Mouse (Mus musculus): ENCODE results near the gene Ccnt1. TPM values are rescaled to one million over a fixed set of nuclear protein-coding genes. Genes with fewer than 3 reads are reported as not detected.

The Ccnt1 gene
- total and polyA plus RNA-seq, 3 experiments, result 19.5 to 63.2 (median 44.0) TPM

GRCm38 (mm10) chr15:98510438-98511385 is 60.0 kb downstream of the Ccnt1 start (continued):
- peak; percentile 42; the same call in 1 of the 2 replicates for TF ChIP-seq MYC (IDR thresholded peaks at IDR 0.05; ENCODE audit: low read depth, low read length)
- TF ChIP-seq ZNF384 (IDR thresholded peaks at IDR 0.05; ENCODE audit: low read depth, low read length), result 0 out of 2 replicates have a peak, but pooled peaks have one; percentile 47
- TF ChIP-seq CTCF (IDR thresholded peaks at IDR 0.05 in 2 of 3, conservative IDR thresholded peaks at IDR 0.05 in 1 of 3; ENCODE audit: control insufficient read depth in 1 of 3, insufficient read depth in 1 of 3, low read depth in 2 of 3, low read length in 3 of 3, poor library complexity in 1 of 3, severe bottlenecking in 1 of 3), result peak; percentile 80 to 98 (median 89)
- TF ChIP-seq MYB (IDR thresholded peaks at IDR 0.05; ENCODE audit: low read depth, low read length), result no peak
- TF ChIP-seq RAD21 (IDR thresholded peaks at IDR 0.05; ENCODE audit: low read depth, low read length), result peak; percentile 90

GRCm38 (mm10) chr15:98509387-98509786 is 61.3 kb downstream of the Ccnt1 start:
- H3K27me3 ChIP-seq (ENCODE audit: control insufficient read depth in 1 of 2, insufficient read depth in 2 of 2, low read length in 2 of 2), result no peaks in the 10 kb centered on the region
- DNase-seq (ENCODE audit: low read depth, low spot score), result peak; percentile 72
- no peak overlapping the region for H3K4me3 ChIP-seq (ENCODE audit: control insufficient read depth in 1 of 2, insufficient read depth in 1 of 2, low read depth in 2 of 2, low read length in 2 of 2)
- no peak overlapping the region for H3K27ac ChIP-seq (ENCODE audit: control insufficient read depth, low read depth, low read length)
- H3K9me3 ChIP-seq (replicated peaks; ENCODE audit: insufficient read depth, low read length), result no peaks in the 10 kb centered on the region
- H3K4me1 ChIP-seq (ENCODE audit: control insufficient read depth in 1 of 2, insufficient read depth in 2 of 2, low read length in 2 of 2), result peaks cover 18 to 37% of the 10 kb centered on the region in 2 experiments
- peak; percentile 18 to 61 (median 35); a peak in 5 of 6 replicates for TF ChIP-seq CTCF (IDR thresholded peaks at IDR 0.05 in 2 of 3, conservative IDR thresholded peaks at IDR 0.05 in 1 of 3; ENCODE audit: control insufficient read depth in 1 of 3, insufficient read depth in 1 of 3, low read depth in 2 of 3, low read length in 3 of 3, poor library complexity in 1 of 3, severe bottlenecking in 1 of 3)
- TF ChIP-seq ZKSCAN1 (IDR thresholded peaks at IDR 0.05; ENCODE audit: low read depth, low read length), result no peak
- peak; percentile 89 for TF ChIP-seq MAX (IDR thresholded peaks at IDR 0.05; ENCODE audit: low read length)
- TF ChIP-seq SMC3 (IDR thresholded peaks at IDR 0.05; ENCODE audit: low read depth, low read length), result peak; percentile 32
- TF ChIP-seq NELFE (IDR thresholded peaks at IDR 0.05; ENCODE audit: low read depth, low read length), result 0 out of 2 replicates have a peak, but pooled peaks have one; percentile 16
- TF ChIP-seq GABPA (IDR thresholded peaks at IDR 0.05; ENCODE audit: low read depth, low read length), result no peak
- TF ChIP-seq ETS1 (IDR thresholded peaks at IDR 0.05; ENCODE audit: low read depth, low read length), result 0 out of 2 replicates have a peak, but pooled peaks have one; percentile 23
- TF ChIP-seq MXI1 (IDR thresholded peaks at IDR 0.05; ENCODE audit: low read depth, low read length), result peak; percentile 80
- peak in 1 of 2 experiments; percentile 4; a peak in 1 of 4 replicates for TF ChIP-seq EP300 (IDR thresholded peaks at IDR 0.05; ENCODE audit: low read depth in 1 of 2, low read length in 2 of 2)
- peak; percentile 72 for TF ChIP-seq USF1 (IDR thresholded peaks at IDR 0.05; ENCODE audit: low read depth, low read length)
- no peak for TF ChIP-seq ZNF384 (IDR thresholded peaks at IDR 0.05; ENCODE audit: low read depth, low read length)
- TF ChIP-seq SIN3A (IDR thresholded peaks at IDR 0.05; ENCODE audit: low read length), result peak; percentile 58
- peak; percentile 96 for TF ChIP-seq MYC (IDR thresholded peaks at IDR 0.05; ENCODE audit: low read depth, low read length)
- no peaks in the 10 kb centered on the region; the same call in 1 of the 2 replicates for H3K79me2 ChIP-seq (ENCODE audit: control insufficient read depth, insufficient read depth, low read length, poor library complexity)
- H3K36me3 ChIP-seq (ENCODE audit: control insufficient read depth in 1 of 2, insufficient read depth in 2 of 2, low read length in 2 of 2), result peaks cover 0 to 26% of the 10 kb centered on the region in 2 experiments; a peak in 2 of 4 replicates
- no peak overlapping the region for H3K9ac ChIP-seq (ENCODE audit: control insufficient read depth, low read depth, low read length, poor library complexity, severe bottlenecking)
